Mouse (Mus musculus): ENCODE results near the gene Camk1d.

- TF ChIP-seq CTCF (IDR thresholded peaks at IDR 0.05; ENCODE audit: control insufficient read depth, insufficient read depth, insufficient replicate concordance, low read depth, low read length) (no peak), POLR2A (IDR thresholded peaks at IDR 0.05; ENCODE audit: control insufficient read depth, low read depth, low read length) (no peak)
Observed at GRCm38 (mm10) chr2:5445357-5445756, 269.0 kb downstream of the Camk1d start.

Data from testis, adult 2 months (tissue).